Mouse (Mus musculus) hindbrain, embryonic 11.5 days (tissue): ENCODE data around the gene Gpr179. TPM values are rescaled to one million over a fixed set of nuclear protein-coding genes. Genes with fewer than 3 reads are reported as not detected.

ENCODE experiments used
- ATAC-seq: fragments of 200-750 bp; cut with Nextera tagmentation; 2 replicates; pipeline ENCODE4 v1.8.0; 2017; ENCODE audit warnings: mild to moderate bottlenecking, moderate TSS enrichment, moderate library complexity; ENCODE audit not compliant: low FRiP score
- DNase-seq: peaks from one replicate; pipeline ENCODE4 v3.0.0-alpha.2; 2015; ENCODE audit warnings: low spot score
- H3K27ac ChIP-seq: fragments of 300-500 bp; sonication (generic); 2 replicates; pipeline ENCODE4 v1.5.1; 2014; ENCODE audit warnings: mild to moderate bottlenecking, low read depth, low read length
- H3K27me3 ChIP-seq: fragments of 300-500 bp; sonication (generic); 2 replicates; pipeline ENCODE4 v1.6.1; 2014; ENCODE audit warnings: mild to moderate bottlenecking, low read length, moderate library complexity, mixed read lengths; ENCODE audit not compliant: control insufficient read depth, insufficient read depth
- H3K36me3 ChIP-seq: fragments of 300-500 bp; sonication (generic); 2 replicates; pipeline ENCODE4 v1.6.1; 2014; ENCODE audit warnings: mild to moderate bottlenecking, low read length, moderate library complexity, mixed read lengths; ENCODE audit not compliant: control insufficient read depth, insufficient read depth
- H3K4me1 ChIP-seq: fragments of 300-500 bp; sonication (generic); replicated peaks from 2 replicates; pipeline ENCODE4 v1.6.1; 2014; ENCODE audit warnings: low read length, mixed read lengths; ENCODE audit not compliant: control insufficient read depth, insufficient read depth
- H3K4me2 ChIP-seq: fragments of 300-500 bp; sonication (generic); replicated peaks from 2 replicates; pipeline ENCODE4 v1.6.1; 2014; ENCODE audit warnings: mild to moderate bottlenecking, low read depth, low read length
- H3K4me3 ChIP-seq: fragments of 300-500 bp; sonication (generic); 2 replicates; pipeline ENCODE4 v1.5.1; 2014; ENCODE audit warnings: low read depth, low read length
- H3K9ac ChIP-seq: fragments of 300-500 bp; sonication (generic); 2 replicates; pipeline ENCODE4 v1.6.1; 2014; ENCODE audit warnings: low read depth, low read length
- H3K9me3 ChIP-seq: fragments of 300-500 bp; sonication (generic); 2 replicates; pipeline ENCODE4 v1.6.1; 2016; ENCODE audit warnings: low read length; ENCODE audit not compliant: control insufficient read depth
- WGBS: fragments of 180-500 bp; shearing (Covaris S2); extraction: QIAGEN DNeasy Blood & Tissue Kit; methylation state at CpG from one replicate; pipeline ENCODE4 v1.1.7; 2014; 5-methylcytosine and 5-hydroxymethylcytosine counted together
- polyA plus RNA-seq: library from polyadenylated mRNA; unstranded; fragments of >200 nt; fragmentation: Nextera tagmentation; extraction: Ambion mirVana; gene quantifications from 2 replicates; pipeline ENCODE4 v1.2.1, GENCODE M21; 2014

Gpr179 gene
- polyA plus RNA-seq, 1 experiment from 2014 or later: not detected

- H3K4me1 ChIP-seq: peaks cover 3% of the 10 kb centered on the region; the same call in 1 of the 2 replicates
- peak overlapping the region; percentile 40; the same call in 1 of the 2 replicates for H3K9ac ChIP-seq
- 6% methylated on average over 18 of the region's 18 CpGs for WGBS
- peak; percentile 55 for DNase-seq
- H3K9me3 ChIP-seq: no peaks in the 10 kb centered on the region
- peak overlapping the region; percentile 65 for H3K4me2 ChIP-seq
- ATAC-seq: no peak
- H3K4me3 ChIP-seq: peak overlapping the region; percentile 19; the same call in 1 of the 2 replicates
- peaks cover 4% of the 10 kb centered on the region; the same call in 1 of the 2 replicates for H3K27me3 ChIP-seq
- no peak overlapping the region for H3K27ac ChIP-seq
- H3K36me3 ChIP-seq: no peaks in the 10 kb centered on the region
These were observed 40.8 kb downstream of the Gpr179 start for GRCm38 (mm10) chr11:97310895-97311631.

- no peak overlapping the region for H3K27ac ChIP-seq
These were observed 41.8 kb downstream of the Gpr179 start for GRCm38 (mm10) chr11:97309911-97310571.

GRCm38 (mm10) chr11:97309451-97309836, 42.4 kb downstream of the Gpr179 start:
- Histone ChIP-seq H3K27me3 (peaks cover 4% of the 10 kb centered on the region; the same call in 1 of the 2 replicates), H3K27ac (no peak overlapping the region), H3K36me3 (no peaks in the 10 kb centered on the region), H3K4me2 (peak overlapping the region; percentile 65), H3K9ac (peak overlapping the region; percentile 57), H3K4me3 (peak overlapping the region; percentile 35), H3K4me1 (peaks cover 3% of the 10 kb centered on the region; the same call in 1 of the 2 replicates), H3K9me3 (no peaks in the 10 kb centered on the region)
- DNase-seq: peak; percentile 51
- WGBS: 4% methylated on average over 9 of the region's 9 CpGs
- no peak for ATAC-seq

More at GRCm38 (mm10) chr11:97309911-97310571, 41.8 kb downstream of the Gpr179 start:
- under 1% methylated on average over 25 of the region's 25 CpGs for WGBS
- peak overlapping the region; percentile 57 for H3K9ac ChIP-seq
- DNase-seq (peak; percentile 84), ATAC-seq (peak; percentile 59)
- peak overlapping the region; percentile 65 for H3K4me2 ChIP-seq
- H3K9me3 ChIP-seq: no peaks in the 10 kb centered on the region
- peaks cover 3% of the 10 kb centered on the region; the same call in 1 of the 2 replicates for H3K4me1 ChIP-seq
- H3K27me3 ChIP-seq: peaks cover 4% of the 10 kb centered on the region; the same call in 1 of the 2 replicates
- H3K4me3 ChIP-seq: peak overlapping the region; percentile 35
- no peaks in the 10 kb centered on the region for H3K36me3 ChIP-seq

- no peak for ATAC-seq
- 44% methylated on average over 3 of the region's 3 CpGs for WGBS
- Histone ChIP-seq H3K4me3 (no peak overlapping the region), H3K4me1 (peaks cover 3% of the 10 kb centered on the region; the same call in 1 of the 2 replicates), H3K9ac (no peak overlapping the region), H3K9me3 (no peaks in the 10 kb centered on the region), H3K36me3 (no peaks in the 10 kb centered on the region), H3K4me2 (no peak overlapping the region; the same call in 1 of the 2 replicates), H3K27ac (no peak overlapping the region), H3K27me3 (peaks cover 4% of the 10 kb centered on the region; the same call in 1 of the 2 replicates)
- no peak for DNase-seq
These were observed 42.9 kb downstream of the Gpr179 start for GRCm38 (mm10) chr11:97308806-97309450.

- H3K36me3 ChIP-seq: no peaks in the 10 kb centered on the region
- no peak for ATAC-seq
- H3K9me3 ChIP-seq: no peaks in the 10 kb centered on the region
- H3K9ac ChIP-seq: no peak overlapping the region
- peaks cover 3% of the 10 kb centered on the region; the same call in 1 of the 2 replicates for H3K4me1 ChIP-seq
- H3K4me3 ChIP-seq: no peak overlapping the region
- no peak overlapping the region for H3K27ac ChIP-seq
- no peak for DNase-seq
- H3K27me3 ChIP-seq: peaks cover 4% of the 10 kb centered on the region; the same call in 1 of the 2 replicates
- WGBS: 93% methylated on average over 11 of the region's 11 CpGs
- no peak overlapping the region for H3K4me2 ChIP-seq
These were observed 44.4 kb downstream of the Gpr179 start for GRCm38 (mm10) chr11:97307294-97308069.

GRCm38 (mm10) chr11:97304631-97305030, 47.2 kb downstream of the Gpr179 start:
- no peaks in the 10 kb centered on the region for H3K36me3 ChIP-seq
- no peak for DNase-seq
- H3K27ac ChIP-seq: no peak overlapping the region
- no peak overlapping the region for H3K4me3 ChIP-seq
- H3K9ac ChIP-seq: no peak overlapping the region
- no peaks in the 10 kb centered on the region for H3K9me3 ChIP-seq
- no peak overlapping the region for H3K4me2 ChIP-seq
- no peaks in the 10 kb centered on the region; the same call in 1 of the 2 replicates for H3K4me1 ChIP-seq
- H3K27me3 ChIP-seq: peaks cover 4% of the 10 kb centered on the region; the same call in 1 of the 2 replicates
- WGBS: 78% methylated on average over 5 of the region's 5 CpGs
- no peak for ATAC-seq

GRCm38 (mm10) chr11:97302231-97302781, 49.6 kb downstream of the Gpr179 start:
- Histone ChIP-seq H3K27ac (no peak overlapping the region), H3K4me1 (no peaks in the 10 kb centered on the region), H3K4me3 (no peak overlapping the region), H3K36me3 (no peaks in the 10 kb centered on the region), H3K27me3 (no peaks in the 10 kb centered on the region), H3K4me2 (no peak overlapping the region), H3K9me3 (no peaks in the 10 kb centered on the region), H3K9ac (no peak overlapping the region)
- DNase-seq (no peak), ATAC-seq (no peak)
- WGBS: 49% methylated on average over 7 of the region's 7 CpGs

GRCm38 (mm10) chr11:97301406-97301805, 50.5 kb downstream of the Gpr179 start:
- Histone ChIP-seq H3K4me1 (no peaks in the 10 kb centered on the region), H3K27ac (no peak overlapping the region), H3K9me3 (no peaks in the 10 kb centered on the region), H3K27me3 (no peaks in the 10 kb centered on the region), H3K4me3 (no peak overlapping the region), H3K9ac (no peak overlapping the region), H3K36me3 (no peaks in the 10 kb centered on the region), H3K4me2 (no peak overlapping the region)
- WGBS: 86% methylated on average over 16 of the region's 16 CpGs
- DNase-seq: no peak
- no peak for ATAC-seq
